Mouse (Mus musculus): ENCODE data around the gene Slc29a2. TPM values are rescaled to one million over a fixed set of nuclear protein-coding genes. Genes with fewer than 3 reads are reported as not detected.

Slc29a2 gene
- polyA plus RNA-seq, 2 experiments: 0.76 to 2.5 TPM

GRCm38 (mm10) chr19:5039301-5040114, 15.8 kb downstream of the Slc29a2 start:
- Histone ChIP-seq H3K4me2 (ENCODE audit: low read depth) (peak overlapping the region; percentile 84), H3K36me3 (replicated peaks; ENCODE audit: control insufficient read depth, insufficient read depth, low read depth) (no peaks in the 10 kb centered on the region), H3K4me3 (ENCODE audit: insufficient read depth in 1 of 2, low read depth in 2 of 2, low read length in 2 of 2) (peak overlapping the region; percentile 53 to 60), H3K9ac (replicated peaks) (peak overlapping the region; percentile 61), H3K27ac (no peak overlapping the region), H3K9me3 (ENCODE audit: control insufficient read depth, low read length) (no peaks in the 10 kb centered on the region), H3K27me3 (ENCODE audit: control insufficient read depth, insufficient read depth, low read length) (no peaks in the 10 kb centered on the region), H3K4me1 (replicated peaks; ENCODE audit: control insufficient read depth in 2 of 2, insufficient read depth in 2 of 2, low read length in 1 of 2) (peaks cover 12 to 18% of the 10 kb centered on the region in 2 experiments)
- 21% methylated on average over 41 of the region's 41 CpGs for WGBS (ENCODE audit: insufficient replicate concordance)
- DNase-seq (ENCODE audit: low read depth in 3 of 3, low spot score in 3 of 3): no peak
- no peak for TF ChIP-seq CTCF (IDR thresholded peaks at IDR 0.05; ENCODE audit: low read depth)
- no peak for TF ChIP-seq EP300 (IDR thresholded peaks at IDR 0.05; ENCODE audit: low read depth)
- no peak for ATAC-seq (ENCODE audit: insufficient read depth)

GRCm38 (mm10) chr19:5040862-5041523, 17.3 kb downstream of the Slc29a2 start, which contains the start of gene Brms1:
TSS of gene Brms1 (plus strand) at chr19:5041354.
- no peaks in the 10 kb centered on the region for H3K9me3 ChIP-seq (ENCODE audit: control insufficient read depth, low read length)
- no peaks in the 10 kb centered on the region for H3K27me3 ChIP-seq (ENCODE audit: control insufficient read depth, insufficient read depth, low read length)
- H3K4me1 ChIP-seq (replicated peaks; ENCODE audit: control insufficient read depth in 2 of 2, insufficient read depth in 2 of 2, low read length in 1 of 2): peaks cover 12 to 18% of the 10 kb centered on the region in 2 experiments
- peak within 1 kb of the TSS; percentile 84 for H3K4me2 ChIP-seq (ENCODE audit: low read depth)
- peak; percentile 78 for ATAC-seq (ENCODE audit: insufficient read depth)
- peak; percentile 87 to 90 (median 90) for DNase-seq (ENCODE audit: low read depth in 3 of 3, low spot score in 3 of 3)
- WGBS (ENCODE audit: insufficient replicate concordance): 3% methylated on average over 40 of the region's 40 CpGs
- H3K9ac ChIP-seq (replicated peaks): peak within 1 kb of the TSS; percentile 78
- H3K27ac ChIP-seq: peak within 1 kb of the TSS; percentile 62
- peak within 1 kb of the TSS; percentile 70 to 85 for H3K4me3 ChIP-seq (ENCODE audit: insufficient read depth in 1 of 2, low read depth in 2 of 2, low read length in 2 of 2)
- peak; percentile 8; the same call in 1 of the 2 replicates for TF ChIP-seq CTCF (IDR thresholded peaks at IDR 0.05; ENCODE audit: low read depth)
- TF ChIP-seq EP300 (IDR thresholded peaks at IDR 0.05; ENCODE audit: low read depth): no peak
- H3K36me3 ChIP-seq (replicated peaks; ENCODE audit: control insufficient read depth, insufficient read depth, low read depth): no peaks in the 10 kb centered on the region

- TF ChIP-seq CTCF (IDR thresholded peaks at IDR 0.05; ENCODE audit: low read depth) (no peak), EP300 (IDR thresholded peaks at IDR 0.05; ENCODE audit: low read depth) (no peak)
- H3K9ac ChIP-seq (replicated peaks): peak overlapping the region; percentile 78
- ATAC-seq (ENCODE audit: insufficient read depth) (no peak; the same call in 1 of the 2 replicates), DNase-seq (ENCODE audit: low read depth in 3 of 3, low spot score in 3 of 3) (no peak)
- no peaks in the 10 kb centered on the region for H3K9me3 ChIP-seq (ENCODE audit: control insufficient read depth, low read length)
- 1% methylated on average over 16 of the region's 16 CpGs for whole genome bisulfite sequencing (ENCODE audit: insufficient replicate concordance)
- H3K27me3 ChIP-seq (ENCODE audit: control insufficient read depth, insufficient read depth, low read length): no peaks in the 10 kb centered on the region
- H3K4me2 ChIP-seq (ENCODE audit: low read depth): peak overlapping the region; percentile 84
- peak overlapping the region; percentile 70 to 85 for H3K4me3 ChIP-seq (ENCODE audit: insufficient read depth in 1 of 2, low read depth in 2 of 2, low read length in 2 of 2)
- peak overlapping the region; percentile 62 for H3K27ac ChIP-seq
- peaks cover 12 to 18% of the 10 kb centered on the region in 2 experiments for H3K4me1 ChIP-seq (replicated peaks; ENCODE audit: control insufficient read depth in 2 of 2, insufficient read depth in 2 of 2, low read length in 1 of 2)
- H3K36me3 ChIP-seq (replicated peaks; ENCODE audit: control insufficient read depth, insufficient read depth, low read depth): no peaks in the 10 kb centered on the region
These were observed 17.9 kb downstream of the Slc29a2 start for GRCm38 (mm10) chr19:5041588-5041987.

GRCm38 (mm10) chr19:5045531-5045930, 21.9 kb downstream of the Slc29a2 start:
- Histone ChIP-seq H3K9me3 (ENCODE audit: control insufficient read depth, low read length) (no peaks in the 10 kb centered on the region), H3K9ac (replicated peaks) (no peak overlapping the region), H3K4me1 (replicated peaks; ENCODE audit: control insufficient read depth in 2 of 2, insufficient read depth in 2 of 2, low read length in 1 of 2) (peaks cover 3 to 5% of the 10 kb centered on the region in 2 experiments), H3K36me3 (replicated peaks; ENCODE audit: control insufficient read depth, insufficient read depth, low read depth) (no peaks in the 10 kb centered on the region), H3K4me2 (ENCODE audit: low read depth) (no peak overlapping the region), H3K27me3 (ENCODE audit: control insufficient read depth, insufficient read depth, low read length) (no peaks in the 10 kb centered on the region; the same call in 1 of the 2 replicates), H3K4me3 (ENCODE audit: insufficient read depth in 1 of 2, low read depth in 2 of 2, low read length in 2 of 2) (no peak overlapping the region), H3K27ac (no peak overlapping the region)
- no peak for DNase-seq (ENCODE audit: low read depth in 3 of 3, low spot score in 3 of 3)
- TF ChIP-seq CTCF (IDR thresholded peaks at IDR 0.05; ENCODE audit: low read depth) (no peak), EP300 (IDR thresholded peaks at IDR 0.05; ENCODE audit: low read depth) (no peak)
- no peak for ATAC-seq (ENCODE audit: insufficient read depth)
- 66% methylated on average over 4 of the region's 4 CpGs for WGBS (ENCODE audit: insufficient replicate concordance)

Data from liver, embryonic 14.5 days (tissue).